Mouse (Mus musculus) right cerebral cortex, adult 18-20 months (tissue): ENCODE results near the gene Ifit3b.
A peak's percentile ranks its signal among the peaks of the same experiment; 100 is the strongest.
"Not testable (repeated sequence)": the region's sequence is repeated elsewhere in the genome, so short reads cannot be mapped to it uniquely, and the experiment has no call there.

ENCODE experiments used
- DNase-seq: peaks from one replicate; pipeline ENCODE4 v3.0.0; 2022; ENCODE audit warnings: mixed read lengths

Gene Ifit3b

DNA sequence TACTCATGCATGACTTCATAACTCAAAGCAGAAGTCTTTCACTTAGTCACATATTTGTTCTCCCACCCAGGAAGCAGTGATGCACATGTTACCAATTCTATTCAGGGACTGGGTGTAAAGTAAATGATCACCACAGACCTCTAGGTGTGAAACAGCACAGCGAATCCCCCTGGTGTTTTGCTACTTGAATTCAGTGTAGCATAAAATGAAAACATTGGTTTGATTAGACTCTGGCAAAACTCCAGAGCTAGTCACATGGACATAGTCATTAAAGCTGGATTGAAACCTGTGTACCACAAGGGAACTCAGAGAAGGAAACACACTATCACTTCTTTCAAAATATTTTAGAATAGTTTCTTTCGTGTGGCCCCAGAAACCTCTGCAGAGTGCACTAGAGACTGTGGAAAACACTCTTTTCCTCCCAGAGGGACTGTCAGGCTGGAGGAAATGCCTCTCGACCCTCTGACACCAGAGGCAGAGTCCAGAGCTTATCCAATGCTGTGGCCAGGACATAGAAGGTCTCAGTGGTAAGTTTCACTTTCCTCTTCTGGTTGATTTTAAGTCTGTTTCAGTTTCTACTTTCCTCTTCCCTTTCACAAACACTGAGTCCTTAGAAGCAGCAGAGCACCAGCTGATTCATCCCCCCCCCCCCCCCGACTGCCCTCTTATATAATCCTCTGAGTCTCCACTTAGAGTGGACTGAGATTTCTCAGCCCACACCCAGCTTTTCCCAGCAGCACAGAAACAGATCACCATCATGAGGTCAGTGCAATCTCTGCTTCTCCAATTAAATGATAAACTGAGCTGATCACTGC is at the start of gene Ifit3b:
Gene Ifit3b (plus strand): TSS at position 734 of the 815 bp plus-strand sequence.
- peak; percentile 25 for DNase-seq

DNA sequence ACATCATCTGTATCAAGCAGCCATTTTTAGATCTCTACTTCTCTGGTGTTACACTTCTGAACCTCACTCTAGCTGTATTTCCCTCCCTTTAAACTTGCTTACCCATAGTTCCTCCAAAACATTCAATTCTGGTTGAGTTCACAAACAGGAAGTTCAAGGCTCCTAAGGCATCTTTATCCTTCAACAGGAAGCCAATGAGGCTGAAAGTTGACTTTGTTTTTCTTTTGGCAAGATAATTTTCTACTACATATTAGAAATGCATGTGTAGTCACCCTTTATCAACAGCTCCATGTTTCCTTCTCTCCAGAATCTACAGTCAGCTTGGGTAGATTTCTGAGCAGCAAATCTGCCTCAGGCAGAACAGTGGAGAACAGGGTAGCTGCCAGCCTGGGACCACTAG is 45.2 kb upstream of the Ifit3b start:
- no peak for DNase-seq

DNA sequence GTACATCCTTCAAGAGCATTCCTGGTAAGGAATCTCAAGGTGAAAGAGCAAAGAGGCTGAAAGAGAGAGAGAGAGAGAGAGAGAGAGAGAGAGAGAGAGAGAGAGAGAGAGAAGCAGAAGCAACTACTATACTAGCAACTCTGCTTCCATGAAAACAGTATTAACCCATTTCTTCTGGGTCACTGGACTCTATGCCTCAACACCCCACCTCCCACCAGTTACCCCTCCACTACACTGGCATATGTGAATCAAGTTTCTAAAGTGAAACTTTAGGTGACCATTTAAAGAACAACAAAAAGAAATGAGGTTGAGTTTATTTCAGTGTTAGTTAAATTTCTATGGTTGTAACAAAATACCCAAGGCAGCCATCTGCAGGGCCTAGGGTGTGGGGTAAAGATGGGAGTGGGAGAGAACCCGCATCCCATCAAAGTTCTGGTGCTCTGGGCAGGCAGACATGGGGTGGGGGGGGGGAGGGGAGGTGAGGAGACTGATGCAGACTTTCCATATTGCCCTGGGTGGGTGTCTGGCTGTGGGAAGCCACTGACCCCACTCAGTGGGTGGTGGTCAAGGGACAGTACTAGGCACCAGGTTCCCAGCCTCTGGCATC is 41.5 kb upstream of the Ifit3b start:
- no peak for DNase-seq

DNA sequence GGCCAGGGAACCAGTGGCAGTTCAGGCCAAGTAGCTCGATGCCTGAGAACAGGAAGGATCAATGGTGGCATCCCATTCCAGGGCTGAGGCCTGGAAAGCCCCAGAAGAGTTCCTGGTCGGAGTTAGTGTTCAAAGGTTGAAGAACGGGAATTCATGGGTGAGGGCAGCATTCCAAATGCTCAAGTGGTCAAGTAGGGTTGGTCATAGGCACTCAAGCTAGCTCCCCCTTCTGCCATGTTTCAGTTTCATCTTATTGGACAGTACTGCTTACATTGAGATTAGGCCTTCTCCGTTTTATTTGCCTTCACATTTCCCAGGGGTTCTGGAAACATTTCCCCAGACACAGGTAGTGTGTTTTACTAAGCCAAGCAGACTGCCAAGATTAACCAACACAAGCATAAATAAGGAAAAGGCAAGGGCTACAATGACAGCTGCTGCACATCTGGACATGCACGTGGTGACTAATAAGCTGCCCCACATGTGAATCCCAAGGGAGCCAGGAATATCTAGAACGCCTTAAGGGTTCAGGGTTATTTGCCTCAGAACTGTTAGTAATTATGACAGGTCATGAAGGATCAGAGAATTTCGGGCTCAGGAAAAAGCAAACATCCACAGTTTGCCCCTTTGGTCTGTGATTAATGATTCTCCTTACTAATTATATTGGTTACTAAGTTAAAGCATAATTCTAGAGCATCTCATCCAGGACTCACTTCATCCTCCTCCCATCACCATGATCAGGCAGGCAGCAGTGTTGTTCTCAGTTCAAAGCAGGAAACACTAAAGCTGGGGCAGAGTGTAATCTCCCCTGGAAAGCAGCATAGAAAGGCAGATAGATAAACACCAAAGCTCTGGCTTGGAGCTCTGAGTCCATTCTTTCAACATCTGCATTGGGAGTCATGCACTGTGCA is 38.5 kb upstream of the Ifit3b start:
- DNase-seq = no peak

DNA sequence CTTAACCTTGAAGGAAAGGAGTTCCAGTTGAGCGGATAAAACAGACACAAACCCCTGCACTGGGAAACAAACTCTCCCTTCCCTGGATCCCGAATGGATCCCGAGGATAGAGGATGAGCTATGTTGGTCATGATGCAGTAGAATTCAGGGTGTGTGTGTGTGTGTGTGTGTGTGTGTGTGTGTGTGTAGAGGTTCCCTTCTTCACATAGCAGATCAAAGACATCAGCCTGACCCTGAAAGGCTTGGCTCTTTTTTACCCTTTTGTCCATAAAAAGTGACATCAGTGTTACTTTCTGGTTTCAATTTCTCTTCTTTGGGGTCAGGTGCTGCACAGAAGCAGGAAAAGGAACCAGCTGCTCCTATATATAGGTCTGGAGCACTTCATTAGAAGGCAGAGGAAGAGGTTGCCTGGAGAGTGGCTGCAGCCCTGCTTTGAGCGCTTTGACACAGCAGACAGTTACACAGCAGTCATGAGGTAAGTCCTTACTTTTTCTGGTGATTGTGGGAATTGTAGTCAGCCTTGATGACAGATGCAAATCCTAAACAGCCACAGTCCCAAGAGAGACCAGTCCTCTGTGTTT is 37.8 kb upstream of the Ifit3b start:
- no peak for DNase-seq

DNA sequence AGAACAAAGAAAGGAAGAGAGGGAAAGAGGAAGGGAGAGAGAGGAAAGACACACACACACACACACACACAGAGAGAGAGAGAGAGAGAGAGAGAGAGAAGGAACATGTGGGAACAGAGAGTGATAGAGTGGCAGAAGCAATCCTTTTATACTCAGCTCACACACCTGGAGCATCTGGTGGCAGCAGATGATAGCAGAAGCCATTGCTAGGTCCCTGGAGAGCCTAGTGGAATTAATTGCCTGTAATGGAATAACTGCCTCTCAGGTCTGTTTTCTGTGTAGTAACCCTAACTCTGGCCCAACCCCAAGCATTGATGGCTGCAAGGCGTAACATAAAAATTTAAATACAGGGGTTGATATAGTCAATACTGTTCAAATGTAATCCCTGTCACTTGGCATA is 36.7 kb upstream of the Ifit3b start:
- DNase-seq = no peak

DNA sequence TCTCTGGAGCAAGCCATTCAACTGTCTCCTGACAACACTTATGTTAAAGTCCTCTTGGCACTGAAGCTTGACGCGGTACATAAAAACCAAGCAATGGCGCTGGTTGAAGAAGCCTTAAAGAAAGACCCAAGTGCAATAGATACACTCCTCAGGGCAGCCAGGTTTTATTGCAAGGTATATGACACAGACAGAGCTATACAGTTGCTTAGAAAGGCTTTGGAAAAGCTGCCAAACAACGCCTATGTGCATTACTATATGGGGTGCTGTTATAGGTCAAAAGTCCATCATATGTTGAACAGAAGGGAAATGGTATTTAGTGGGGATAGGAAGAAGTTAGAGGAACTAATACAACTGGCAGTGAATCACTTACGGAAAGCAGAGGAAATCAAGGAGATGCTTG is 34.1 kb upstream of the Ifit3b start:
- DNase-seq = no peak

DNA sequence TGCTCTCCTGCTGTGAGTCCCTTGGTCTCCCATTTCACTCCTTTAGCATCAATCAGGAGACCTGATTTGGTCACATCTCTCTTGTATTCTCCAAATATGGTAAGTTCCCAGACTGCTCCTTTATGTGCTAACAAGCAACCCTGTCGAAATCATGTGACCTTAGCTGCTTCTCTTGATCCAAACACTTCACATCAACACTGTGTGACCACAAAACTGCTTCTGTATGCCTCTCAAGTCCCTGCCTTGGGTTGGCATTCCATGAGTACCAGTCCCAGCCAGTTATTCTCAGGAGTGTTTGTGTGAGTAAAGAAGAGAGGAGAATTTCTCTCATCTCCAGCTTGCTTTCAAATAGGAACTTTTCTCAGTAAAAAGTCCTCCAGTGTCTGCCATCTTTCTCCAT is 30.6 kb upstream of the Ifit3b start:
- DNase-seq = no peak

DNA sequence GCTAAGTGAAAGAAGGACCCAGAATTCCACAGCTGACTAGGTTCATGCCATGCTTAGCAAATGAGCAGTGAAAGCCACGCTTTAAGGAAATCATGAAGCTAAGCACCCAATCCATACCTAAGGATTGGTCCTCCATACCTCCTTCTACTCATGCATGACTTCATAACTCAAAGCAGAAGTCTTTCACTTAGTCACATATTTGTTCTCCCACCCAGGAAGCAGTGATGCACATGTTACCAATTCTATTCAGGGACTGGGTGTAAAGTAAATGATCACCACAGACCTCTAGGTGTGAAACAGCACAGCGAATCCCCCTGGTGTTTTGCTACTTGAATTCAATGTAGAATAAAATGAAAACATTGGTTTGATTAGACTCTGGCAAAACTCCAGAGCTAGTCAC is 25.1 kb upstream of the Ifit3b start:
- DNase-seq = not testable (repeated sequence)

DNA sequence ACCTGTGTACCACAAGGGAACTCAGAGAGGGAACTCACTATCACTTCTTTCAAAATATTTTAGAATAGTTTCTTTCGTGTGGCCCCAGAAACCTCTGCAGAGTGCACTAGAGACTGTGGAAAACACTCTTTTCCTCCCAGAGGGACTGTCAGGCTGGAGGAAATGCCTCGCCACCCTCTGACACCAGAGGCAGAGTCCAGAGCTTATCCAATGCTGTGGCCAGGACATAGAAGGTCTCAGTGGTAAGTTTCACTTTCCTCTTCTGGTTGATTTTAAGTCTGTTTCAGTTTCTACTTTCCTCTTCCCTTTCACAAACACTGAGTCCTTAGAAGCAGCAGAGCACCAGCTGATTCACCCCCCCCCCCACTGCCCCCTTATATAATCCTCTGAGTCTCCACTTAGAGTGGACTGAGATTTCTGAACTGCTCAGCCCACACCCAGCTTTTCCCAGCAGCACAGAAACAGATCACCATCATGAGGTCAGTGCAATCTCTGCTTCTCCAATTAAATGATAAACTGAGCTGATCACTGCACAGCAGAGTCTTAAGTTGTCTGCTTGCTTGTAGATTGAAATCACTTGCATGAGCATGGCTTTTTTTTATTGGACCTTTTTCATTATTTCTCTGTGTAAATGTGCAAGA is 24.5 kb upstream of the Ifit3b start, which contains the start of gene Ifit3:
Gene Ifit3 (plus strand): TSS at position 406 of the 641 bp plus-strand sequence.
- DNase-seq = not testable (repeated sequence)

DNA sequence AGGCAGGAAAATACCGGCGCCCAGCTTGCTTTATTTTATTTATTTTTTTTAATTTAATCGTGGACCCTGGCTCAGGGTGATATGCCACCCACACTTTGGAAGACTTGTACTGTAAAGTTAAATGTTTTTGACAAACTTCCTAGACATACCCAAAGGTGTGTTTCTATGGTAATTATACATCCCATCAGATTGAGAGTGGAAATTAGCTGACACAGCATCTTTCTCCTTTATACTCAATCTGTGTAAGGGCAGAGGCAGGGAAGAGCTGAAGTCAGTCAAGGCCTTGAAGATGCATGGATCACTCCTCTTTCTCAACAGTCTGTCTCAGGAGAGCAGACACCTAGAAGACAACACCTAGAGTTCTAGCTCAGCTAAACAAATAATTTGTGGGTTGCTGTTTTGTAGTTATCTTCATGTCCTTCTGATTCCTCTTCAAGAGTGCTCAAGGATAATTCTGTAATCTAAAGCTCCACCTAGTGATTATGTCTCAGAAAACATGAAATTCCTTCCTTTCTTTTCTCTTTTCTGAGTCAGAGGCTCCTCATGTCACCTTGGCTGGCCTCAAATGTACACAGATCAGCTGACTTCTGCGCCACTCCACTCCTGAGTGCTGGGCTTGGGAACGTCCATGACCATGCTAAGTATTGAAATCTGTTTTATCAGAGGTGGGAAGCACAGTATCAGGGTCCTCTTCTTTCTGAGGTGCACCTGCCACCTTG is 21.9 kb upstream of the Ifit3b start:
- not testable (repeated sequence) for DNase-seq

DNA sequence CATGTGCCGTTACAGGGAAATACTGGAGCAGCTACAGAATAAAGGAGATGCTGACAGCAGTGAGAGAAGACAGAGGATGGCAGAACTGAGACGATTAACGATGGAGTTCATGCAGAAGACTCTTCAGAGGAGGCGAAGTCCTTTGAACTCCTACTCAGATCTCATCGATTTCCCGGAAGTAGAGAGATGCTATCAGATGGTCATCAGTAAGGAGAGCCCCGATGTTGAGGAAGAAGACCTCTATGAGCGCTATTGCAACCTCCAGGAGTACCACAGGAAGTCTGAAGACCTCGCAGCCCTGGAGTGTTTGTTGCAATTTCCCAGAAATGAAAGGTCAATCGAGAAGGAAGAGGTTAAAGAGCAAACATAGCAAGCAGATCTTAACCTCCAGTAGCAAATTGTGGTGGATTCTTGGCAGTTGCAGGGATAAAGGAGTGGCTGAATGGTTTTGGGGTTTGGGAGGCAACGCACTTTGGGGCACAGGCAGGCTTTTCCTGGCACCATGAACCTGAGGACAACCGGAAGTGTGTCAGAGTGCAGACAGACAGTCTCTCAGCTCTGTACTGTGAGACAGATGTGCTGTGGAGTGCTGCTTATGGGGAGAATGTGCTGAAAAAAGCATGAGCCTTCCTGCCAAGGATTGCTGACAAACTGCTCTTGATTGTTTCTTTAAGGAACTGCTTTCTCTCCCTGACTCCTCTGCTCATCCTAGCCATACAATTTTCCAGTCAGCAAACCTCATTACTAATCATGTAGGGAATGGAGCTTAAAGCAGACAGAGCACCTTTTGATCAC is 19.7 kb upstream of the Ifit3b start:
- not testable (repeated sequence) for DNase-seq

DNA sequence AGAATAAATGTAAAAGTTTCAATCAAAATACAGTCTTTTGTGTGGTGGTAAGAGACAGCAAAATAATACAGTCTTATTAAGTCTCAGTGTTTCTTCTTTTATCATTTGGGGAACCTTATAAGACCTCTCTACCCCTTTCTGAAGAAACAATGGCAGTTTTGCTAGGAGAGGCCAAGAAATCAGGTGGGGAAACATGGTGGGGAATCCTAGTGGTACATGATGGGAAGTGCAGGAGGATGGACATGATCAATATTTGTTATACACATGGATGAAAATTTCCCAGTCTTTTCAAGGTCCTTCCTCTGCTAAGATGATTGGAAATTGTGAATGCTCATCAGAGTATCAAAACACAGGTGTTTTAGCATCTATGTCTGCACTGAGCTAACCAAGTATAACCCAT is 18.8 kb upstream of the Ifit3b start:
- no peak for DNase-seq

DNA sequence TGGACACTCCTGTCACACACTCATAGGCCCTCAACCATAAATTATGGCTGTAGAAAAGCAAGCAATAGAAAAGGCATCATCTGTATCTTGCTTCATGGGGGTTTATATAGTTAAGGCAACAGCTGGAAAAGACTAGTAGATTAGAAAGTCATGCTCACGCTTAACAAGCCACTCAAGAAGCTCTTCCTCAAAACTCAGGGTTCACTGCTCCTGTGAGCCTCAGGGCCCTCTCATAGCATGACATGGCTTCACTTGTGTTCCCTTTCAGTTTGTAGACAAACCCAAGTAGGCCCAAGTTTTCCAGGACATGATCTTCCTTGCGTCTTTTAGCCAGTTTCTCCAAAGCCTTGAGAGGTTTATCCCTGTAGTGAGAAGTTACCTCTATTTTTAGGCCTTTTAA is 14.3 kb upstream of the Ifit3b start:
- DNase-seq = no peak

DNA sequence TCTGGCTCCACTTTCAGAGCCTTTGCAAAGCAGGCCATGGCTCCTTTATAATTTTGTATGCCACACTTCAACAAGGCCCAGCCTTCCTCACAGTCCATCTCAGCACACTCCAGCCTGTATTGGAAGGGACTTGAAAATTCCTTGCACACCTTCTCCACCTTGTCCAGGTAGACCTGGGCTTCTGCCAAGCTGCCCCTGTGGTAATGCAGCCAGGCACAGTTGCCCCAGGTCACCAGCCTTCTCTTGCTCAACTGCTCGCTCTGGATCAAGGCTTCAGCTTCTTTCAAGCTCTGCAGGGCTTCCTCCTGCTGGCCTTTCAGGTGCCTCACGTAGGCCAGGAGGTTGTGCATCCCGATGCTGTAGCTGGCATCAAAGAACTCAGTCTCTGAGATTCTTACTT is 13.2 kb upstream of the Ifit3b start:
- DNase-seq = not testable (repeated sequence)

DNA sequence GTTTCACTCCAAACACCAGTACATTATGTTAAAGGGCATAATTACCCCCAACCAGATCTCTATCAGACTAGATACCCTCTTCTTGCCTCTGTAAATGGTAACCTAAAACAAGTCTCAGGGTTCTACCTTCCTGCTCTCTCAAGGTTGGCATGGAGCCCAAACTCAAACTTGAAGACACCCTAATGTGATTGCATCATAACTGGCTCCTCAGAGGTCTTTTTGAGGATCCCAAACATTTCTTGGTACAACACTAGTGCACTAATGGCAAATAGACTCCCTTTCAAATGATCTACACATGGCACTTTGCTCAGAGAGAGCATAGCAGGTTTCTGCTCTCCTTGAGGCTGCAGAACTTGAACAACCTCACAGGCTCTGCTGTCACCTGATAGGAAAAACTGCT is 11.0 kb upstream of the Ifit3b start:
- no peak for DNase-seq

DNA sequence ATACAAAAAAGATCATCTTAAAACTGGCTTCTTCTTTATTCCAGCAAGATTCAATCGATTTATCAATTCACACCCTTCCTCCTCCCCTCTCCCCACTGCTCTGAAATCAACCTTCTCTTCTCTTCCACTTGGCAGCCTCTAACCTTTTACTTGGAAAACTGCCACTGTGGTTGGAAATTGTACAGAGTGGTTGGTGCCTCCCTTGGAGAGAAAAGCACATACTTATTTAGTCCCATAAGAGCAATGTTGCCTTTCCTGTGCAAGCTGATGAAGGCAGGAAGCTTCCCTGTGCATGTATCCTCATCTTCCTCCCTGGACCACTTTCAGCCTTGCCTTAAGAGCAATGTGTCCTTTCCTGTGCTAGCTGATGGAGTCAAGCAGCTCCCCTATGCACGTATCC is 9.4 kb upstream of the Ifit3b start:
- peak; percentile 45 for DNase-seq

DNA sequence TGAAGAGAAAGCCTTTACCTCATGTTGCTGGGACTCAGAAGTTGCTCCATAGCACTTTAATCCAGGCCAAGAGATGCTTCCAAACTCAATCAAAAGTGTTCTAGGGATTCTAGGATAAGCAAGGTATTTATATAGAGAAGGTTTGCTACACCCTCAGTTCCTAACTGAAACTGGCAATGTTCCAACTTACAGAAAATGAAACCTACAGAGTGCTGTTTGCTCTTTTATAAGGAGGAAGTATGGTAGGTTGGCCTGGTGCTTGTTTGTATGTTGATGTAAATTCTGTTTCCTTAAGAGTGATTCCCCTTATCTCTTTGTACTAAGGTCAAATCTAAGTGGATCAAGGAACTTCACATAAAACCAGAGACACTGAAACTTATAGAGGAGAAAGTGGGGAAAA is 8.5 kb upstream of the Ifit3b start:
- DNase-seq = not testable (repeated sequence)

DNA sequence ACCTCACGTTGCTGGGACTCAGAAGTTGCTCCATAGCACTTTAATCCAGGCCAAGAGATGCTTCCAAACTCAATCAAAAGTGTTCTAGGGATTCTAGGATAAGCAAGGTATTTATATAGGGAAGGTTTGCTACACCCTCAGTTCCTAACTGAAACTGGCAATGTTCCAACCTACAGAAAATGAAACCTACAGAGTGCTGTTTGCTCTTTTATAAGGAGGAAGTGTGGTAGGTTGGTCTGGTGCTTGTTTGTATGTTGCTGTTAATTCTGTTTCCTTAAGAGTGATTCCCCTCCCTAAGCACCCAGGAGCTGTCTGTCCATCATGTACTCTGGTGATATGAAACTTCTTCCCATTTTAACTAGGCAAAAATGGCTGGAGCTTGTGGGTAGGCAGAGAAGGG is 5.9 kb upstream of the Ifit3b start, which contains the start of gene Ifit1bl1:
Gene Ifit1bl1 (minus strand): TSS at position 69 of the 400 bp plus-strand sequence.
- not testable (repeated sequence) for DNase-seq

DNA sequence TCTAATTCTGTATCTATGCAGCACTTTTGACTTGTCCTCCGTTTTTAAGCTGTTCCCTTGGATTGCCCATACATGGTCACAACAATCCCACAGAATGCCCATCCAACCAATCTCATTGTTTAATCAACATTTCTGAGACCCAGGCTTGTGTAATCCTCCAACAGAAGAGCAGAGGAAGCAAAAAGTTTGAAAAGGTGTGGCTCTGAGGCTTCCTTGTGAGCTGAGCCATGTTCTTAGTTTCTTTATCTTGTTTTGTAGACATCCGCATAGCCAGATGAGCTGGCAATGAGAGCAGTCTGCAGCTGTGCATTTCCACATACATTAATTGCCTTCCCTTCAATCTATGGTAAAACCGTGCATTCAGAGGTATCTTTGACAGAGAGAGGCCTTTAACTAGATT is 2.3 kb upstream of the Ifit3b start:
- no peak for DNase-seq

DNA sequence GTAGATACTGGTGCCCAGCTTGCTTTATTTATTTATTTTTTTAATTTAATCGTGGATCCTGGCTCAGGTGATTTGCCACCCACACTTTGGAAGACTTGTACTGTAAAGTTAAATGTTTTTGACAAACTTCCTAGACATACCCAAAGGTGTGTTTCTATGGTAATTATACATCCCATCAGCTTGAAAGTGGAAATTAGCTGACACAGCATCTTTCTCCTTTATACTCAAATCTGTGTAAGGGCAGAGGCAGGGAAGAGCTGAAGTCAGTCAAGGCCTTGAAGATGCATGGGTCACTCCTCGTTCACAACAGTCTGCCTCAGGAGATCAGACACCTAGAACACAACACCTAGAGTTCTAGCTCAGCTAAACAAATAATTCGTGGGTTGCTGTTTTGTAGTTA is 2.3 kb downstream of the Ifit3b start:
- DNase-seq = not testable (repeated sequence)
